Mouse (Mus musculus): ENCODE measurements around the gene Pakap. TPM values are rescaled to one million over a fixed set of nuclear protein-coding genes. Genes with fewer than 3 reads are reported as not detected.
A peak's percentile ranks its signal among the peaks of the same experiment; 100 is the strongest.

The Pakap gene
- polyA plus RNA-seq, 1 experiment from 2014 or later = 17.5 TPM

GRCm38 (mm10) chr4:57579683-57580082, 11.7 kb downstream of the Pakap start:
- H3K27ac ChIP-seq = no peak overlapping the region
- no peak for DNase-seq (ENCODE audit: extremely low spot score, low spot score)
- no peak overlapping the region for H3K4me3 ChIP-seq
- no peaks in the 10 kb centered on the region for H3K36me3 ChIP-seq (replicated peaks)
- H3K4me1 ChIP-seq = no peaks in the 10 kb centered on the region
- H3K27me3 ChIP-seq (ENCODE audit: poor library complexity, severe bottlenecking) = no peaks in the 10 kb centered on the region
- no peaks in the 10 kb centered on the region for H3K9me3 ChIP-seq
- WGBS = 91% methylated on average over 10 of the region's 10 CpGs

GRCm38 (mm10) chr4:57585281-57585800, 17.4 kb downstream of the Pakap start:
- Histone ChIP-seq H3K27me3 (ENCODE audit: poor library complexity, severe bottlenecking) (no peaks in the 10 kb centered on the region), H3K9me3 (no peaks in the 10 kb centered on the region), H3K27ac (no peak overlapping the region), H3K4me1 (no peaks in the 10 kb centered on the region), H3K36me3 (replicated peaks) (no peaks in the 10 kb centered on the region), H3K4me3 (no peak overlapping the region)
- DNase-seq (ENCODE audit: extremely low spot score, low spot score) = no peak
- 94% methylated on average over 6 of the region's 6 CpGs for WGBS

GRCm38 (mm10) chr4:57586933-57587658, 19.1 kb downstream of the Pakap start:
- Histone ChIP-seq H3K4me1 (no peaks in the 10 kb centered on the region), H3K36me3 (replicated peaks) (no peaks in the 10 kb centered on the region), H3K27ac (no peak overlapping the region), H3K9me3 (no peaks in the 10 kb centered on the region), H3K27me3 (ENCODE audit: poor library complexity, severe bottlenecking) (no peaks in the 10 kb centered on the region), H3K4me3 (no peak overlapping the region)
- DNase-seq (ENCODE audit: extremely low spot score, low spot score) = no peak
- WGBS = 89% methylated on average over 7 of the region's 7 CpGs

GRCm38 (mm10) chr4:57588356-57588755, 20.4 kb downstream of the Pakap start:
- H3K4me1 ChIP-seq = no peaks in the 10 kb centered on the region; the same call in 1 of the 2 replicates
- WGBS = 93% methylated on average over 1 of the region's 1 CpGs

GRCm38 (mm10) chr4:57592751-57593150, 24.8 kb downstream of the Pakap start:
- no peak for DNase-seq (ENCODE audit: extremely low spot score, low spot score)
- Histone ChIP-seq H3K4me3 (no peak overlapping the region), H3K9me3 (no peaks in the 10 kb centered on the region), H3K36me3 (replicated peaks) (no peaks in the 10 kb centered on the region), H3K27me3 (ENCODE audit: poor library complexity, severe bottlenecking) (no peaks in the 10 kb centered on the region), H3K4me1 (peaks cover 4% of the 10 kb centered on the region), H3K27ac (no peak overlapping the region)
- WGBS = 89% methylated on average over 4 of the region's 4 CpGs

More at GRCm38 (mm10) chr4:57588356-57588755, 20.4 kb downstream of the Pakap start:
- H3K36me3 ChIP-seq (replicated peaks) = no peaks in the 10 kb centered on the region
- H3K4me3 ChIP-seq = no peak overlapping the region
- no peaks in the 10 kb centered on the region for H3K9me3 ChIP-seq
- DNase-seq (ENCODE audit: extremely low spot score, low spot score) = no peak
- H3K27ac ChIP-seq = no peak overlapping the region
- no peaks in the 10 kb centered on the region for H3K27me3 ChIP-seq (ENCODE audit: poor library complexity, severe bottlenecking)

GRCm38 (mm10) chr4:57599946-57600345, 32.0 kb downstream of the Pakap start:
- no peak overlapping the region for H3K4me3 ChIP-seq
- WGBS = 94% methylated on average over 6 of the region's 6 CpGs

GRCm38 (mm10) chr4:57600685-57601457, 32.9 kb downstream of the Pakap start:
- Histone ChIP-seq H3K4me1 (peaks cover 9% of the 10 kb centered on the region), H3K9me3 (no peaks in the 10 kb centered on the region), H3K36me3 (replicated peaks) (no peaks in the 10 kb centered on the region), H3K27ac (no peak overlapping the region), H3K4me3 (no peak overlapping the region), H3K27me3 (ENCODE audit: poor library complexity, severe bottlenecking) (no peaks in the 10 kb centered on the region)
- WGBS = 95% methylated on average over 11 of the region's 11 CpGs
- DNase-seq (ENCODE audit: extremely low spot score, low spot score) = no peak

More at GRCm38 (mm10) chr4:57599946-57600345, 32.0 kb downstream of the Pakap start:
- no peak for DNase-seq (ENCODE audit: extremely low spot score, low spot score)
- H3K4me1 ChIP-seq = peaks cover 9% of the 10 kb centered on the region
- H3K36me3 ChIP-seq (replicated peaks) = no peaks in the 10 kb centered on the region
- no peaks in the 10 kb centered on the region for H3K9me3 ChIP-seq
- no peaks in the 10 kb centered on the region for H3K27me3 ChIP-seq (ENCODE audit: poor library complexity, severe bottlenecking)
- no peak overlapping the region for H3K27ac ChIP-seq

- H3K27me3 ChIP-seq (ENCODE audit: poor library complexity, severe bottlenecking) = no peaks in the 10 kb centered on the region
- WGBS = 88% methylated on average over 9 of the region's 9 CpGs
- no peak for DNase-seq (ENCODE audit: extremely low spot score, low spot score)
- peaks cover 9% of the 10 kb centered on the region for H3K4me1 ChIP-seq
- H3K36me3 ChIP-seq (replicated peaks) = no peaks in the 10 kb centered on the region
- no peak overlapping the region for H3K4me3 ChIP-seq
- no peak overlapping the region for H3K27ac ChIP-seq
- no peaks in the 10 kb centered on the region for H3K9me3 ChIP-seq
Measured at GRCm38 (mm10) chr4:57601458-57601835, 33.5 kb downstream of the Pakap start.

GRCm38 (mm10) chr4:57601903-57602617, 34.1 kb downstream of the Pakap start:
- Histone ChIP-seq H3K9me3 (no peaks in the 10 kb centered on the region), H3K4me1 (peaks cover 9% of the 10 kb centered on the region), H3K27me3 (ENCODE audit: poor library complexity, severe bottlenecking) (no peaks in the 10 kb centered on the region), H3K36me3 (replicated peaks) (no peaks in the 10 kb centered on the region), H3K4me3 (no peak overlapping the region), H3K27ac (no peak overlapping the region)
- DNase-seq (ENCODE audit: extremely low spot score, low spot score) = no peak
- WGBS = 92% methylated on average over 10 of the region's 10 CpGs

- no peaks in the 10 kb centered on the region for H3K4me1 ChIP-seq
- WGBS = 89% methylated on average over 3 of the region's 3 CpGs
- no peaks in the 10 kb centered on the region for H3K36me3 ChIP-seq (replicated peaks)
- no peaks in the 10 kb centered on the region for H3K9me3 ChIP-seq
- H3K27me3 ChIP-seq (ENCODE audit: poor library complexity, severe bottlenecking) = no peaks in the 10 kb centered on the region
- no peak overlapping the region for H3K4me3 ChIP-seq
- DNase-seq (ENCODE audit: extremely low spot score, low spot score) = no peak
- no peak overlapping the region for H3K27ac ChIP-seq
Measured at GRCm38 (mm10) chr4:57606258-57606657, 38.3 kb downstream of the Pakap start.

- no peaks in the 10 kb centered on the region for H3K9me3 ChIP-seq
- peaks cover 9% of the 10 kb centered on the region for H3K4me1 ChIP-seq
- peak; percentile 81 for DNase-seq (ENCODE audit: extremely low spot score, low spot score)
- H3K36me3 ChIP-seq (replicated peaks) = no peaks in the 10 kb centered on the region
- H3K27ac ChIP-seq = 0 out of 2 replicates have a peak overlapping the region, but pooled peaks have one; percentile 8
- WGBS = 39% methylated on average over 22 of the region's 22 CpGs
- no peak overlapping the region for H3K4me3 ChIP-seq
- no peaks in the 10 kb centered on the region for H3K27me3 ChIP-seq (ENCODE audit: poor library complexity, severe bottlenecking)
Measured at GRCm38 (mm10) chr4:57607247-57607942, 39.4 kb downstream of the Pakap start.

All from forebrain, embryonic 10.5 days (tissue).